Mouse (Mus musculus) granulocyte monocyte progenitor cell, adult 5-6 weeks (primary cell): ENCODE measurements around the gene Tsfm. TPM values are rescaled to one million over a fixed set of nuclear protein-coding genes. Genes with fewer than 3 reads are reported as not detected.

Experiments used
- ATAC-seq: replicated peaks from 2 replicates; pipeline ENCODE4 v1.8.0; 2016; ENCODE audit warnings: mild to moderate bottlenecking, moderate TSS enrichment, inconsistent platforms; ENCODE audit not compliant: poor library complexity, severe bottlenecking
- total RNA-seq, 2 experiments: library from RNA; stranded (forward) in 1 of 2; stranded (reverse) in 1 of 2; fragments of 200-712, 200-1000 nt in 1 of 2; fragments of >200 nt in 1 of 2; fragmentation: Nextera tagmentation in 1 of 2; gene quantifications; 2 replicates each; pipeline ENCODE4 v1.2.3; 2014 to 2017

The Tsfm gene
- total RNA-seq, 2 experiments from 2014 or later = 32.9 to 41.5 TPM

- no peak for ATAC-seq
Measured at GRCm38 (mm10) chr10:126971363-126972050, 59.1 kb downstream of the Tsfm start.

GRCm38 (mm10) chr10:126963821-126964220, 66.8 kb downstream of the Tsfm start:
- ATAC-seq = no peak

- no peak for ATAC-seq
Measured at GRCm38 (mm10) chr10:126962966-126963330, 67.7 kb downstream of the Tsfm start.

GRCm38 (mm10) chr10:126962271-126962965, 68.2 kb downstream of the Tsfm start:
- peak; percentile 34 for ATAC-seq

GRCm38 (mm10) chr10:126961757-126962156, 68.9 kb downstream of the Tsfm start:
- no peak; the same call in 1 of the 2 replicates for ATAC-seq

Other genes starting within 250 kb of the Tsfm start
- 19.0 and 20.2 TPM in 2 replicates for gene Atp23, start 129.5 kb downstream of the Tsfm start, total RNA-seq (2014; fragmentation: Nextera tagmentation)
- gene Atp23, start 129.5 kb downstream of the Tsfm start, total RNA-seq (2017) = 12.8 and 15.7 TPM in 2 replicates
- 53.4 and 62.9 TPM in 2 replicates for gene Ctdsp2, start 52.1 kb downstream of the Tsfm start, total RNA-seq (2014; fragmentation: Nextera tagmentation)
- 21.2 and 21.5 TPM in 2 replicates for gene Ctdsp2, start 52.1 kb downstream of the Tsfm start, total RNA-seq (2017)
- gene Avil, start 30.1 kb downstream of the Tsfm start, total RNA-seq (2014; fragmentation: Nextera tagmentation) = not detected in 2 replicates
- not detected in 2 replicates for gene Avil, start 30.1 kb downstream of the Tsfm start, total RNA-seq (2017)
- 40.4 and 47.0 TPM in 2 replicates for gene Mettl1, start 10.6 kb upstream of the Tsfm start, total RNA-seq (2014; fragmentation: Nextera tagmentation)
- gene Mettl1, start 10.6 kb upstream of the Tsfm start, total RNA-seq (2017) = 25.8 and 36.7 TPM in 2 replicates
- 0.13 TPM in 1 of 2 replicates, not detected in the other for gene Eef1akmt3, start 10.7 kb upstream of the Tsfm start, total RNA-seq (2014; fragmentation: Nextera tagmentation)
- not detected in 2 replicates for gene Eef1akmt3, start 10.7 kb upstream of the Tsfm start, total RNA-seq (2017)
- 0.45 TPM in 1 of 2 replicates, not detected in the other for gene Cyp27b1, start 17.4 kb upstream of the Tsfm start, total RNA-seq (2014; fragmentation: Nextera tagmentation)
- gene Cyp27b1, start 17.4 kb upstream of the Tsfm start, total RNA-seq (2017) = 0.69 TPM in 1 of 2 replicates, not detected in the other
- not detected in 2 replicates for gene March9, start 29.3 kb upstream of the Tsfm start, total RNA-seq (2014; fragmentation: Nextera tagmentation)
- gene March9, start 29.3 kb upstream of the Tsfm start, total RNA-seq (2017) = not detected in 2 replicates
- gene Cdk4, start 32.7 kb upstream of the Tsfm start, total RNA-seq (2014; fragmentation: Nextera tagmentation) = 721 and 802 TPM in 2 replicates
- gene Cdk4, start 32.7 kb upstream of the Tsfm start, total RNA-seq (2017) = 568 and 716 TPM in 2 replicates
- 92.4 and 102 TPM in 2 replicates for gene Tspan31, start 39.4 kb upstream of the Tsfm start, total RNA-seq (2014; fragmentation: Nextera tagmentation)
- 82.5 and 82.6 TPM in 2 replicates for gene Tspan31, start 39.4 kb upstream of the Tsfm start, total RNA-seq (2017)
- gene Agap2, start 44.4 kb upstream of the Tsfm start, total RNA-seq (2014; fragmentation: Nextera tagmentation) = 26.3 and 27.2 TPM in 2 replicates
- 18.8 and 34.4 TPM in 2 replicates for gene Agap2, start 44.4 kb upstream of the Tsfm start, total RNA-seq (2017)
- gene Os9, start 90.3 kb upstream of the Tsfm start, total RNA-seq (2014; fragmentation: Nextera tagmentation) = 73.3 and 80.0 TPM in 2 replicates
- 202 and 218 TPM in 2 replicates for gene Os9, start 90.3 kb upstream of the Tsfm start, total RNA-seq (2017)
- gene B4galnt1, start 134.4 kb upstream of the Tsfm start, total RNA-seq (2014; fragmentation: Nextera tagmentation) = 288 and 308 TPM in 2 replicates
- 141 and 161 TPM in 2 replicates for gene B4galnt1, start 134.4 kb upstream of the Tsfm start, total RNA-seq (2017)
- 0.15 TPM in 1 of 2 replicates, not detected in the other for gene Slc26a10, start 149.8 kb upstream of the Tsfm start, total RNA-seq (2014; fragmentation: Nextera tagmentation)
- gene Slc26a10, start 149.8 kb upstream of the Tsfm start, total RNA-seq (2017) = 0.26 and 0.88 TPM in 2 replicates
- 3.2 TPM in 1 of 2 replicates, not detected in the other for gene Arhgef25, start 159.2 kb upstream of the Tsfm start, total RNA-seq (2014; fragmentation: Nextera tagmentation)
- gene Arhgef25, start 159.2 kb upstream of the Tsfm start, total RNA-seq (2017) = 0.15 and 0.95 TPM in 2 replicates
- 51.9 and 54.4 TPM in 2 replicates for gene Dtx3, start 164.9 kb upstream of the Tsfm start, total RNA-seq (2014; fragmentation: Nextera tagmentation)
- 17.9 and 19.9 TPM in 2 replicates for gene Dtx3, start 164.9 kb upstream of the Tsfm start, total RNA-seq (2017)
- gene Pip4k2c, start 180.7 kb upstream of the Tsfm start, total RNA-seq (2014; fragmentation: Nextera tagmentation) = 12.1 and 13.6 TPM in 2 replicates
- gene Pip4k2c, start 180.7 kb upstream of the Tsfm start, total RNA-seq (2017) = 7.6 and 13.8 TPM in 2 replicates
- gene Kif5a, start 232.5 kb upstream of the Tsfm start, total RNA-seq (2014; fragmentation: Nextera tagmentation) = 1.4 TPM in 1 of 2 replicates, not detected in the other
- gene Kif5a, start 232.5 kb upstream of the Tsfm start, total RNA-seq (2017) = 0.30 and 0.31 TPM in 2 replicates
- 62.3 and 72.1 TPM in 2 replicates for gene Dctn2, start 235.5 kb upstream of the Tsfm start, total RNA-seq (2014; fragmentation: Nextera tagmentation)
- 80.4 and 83.9 TPM in 2 replicates for gene Dctn2, start 235.5 kb upstream of the Tsfm start, total RNA-seq (2017)